Mouse (Mus musculus) megakaryocyte, embryonic 14.5 days (primary cell): ENCODE data around the gene Gm10645. TPM values are rescaled to one million over a fixed set of nuclear protein-coding genes. Genes with fewer than 3 reads are reported as not detected.

Experiments used
- H3K27me3 ChIP-seq: replicated peaks from 2 replicates; pipeline ENCODE3; 2012; ENCODE audit warnings: inconsistent platforms
- H3K36me3 ChIP-seq: replicated peaks from 2 replicates; pipeline ENCODE3; 2012; ENCODE audit warnings: low read length, inconsistent platforms, mixed read lengths
- H3K4me1 ChIP-seq: 2 replicates; pipeline ENCODE4 v1.6.1; 2012; ENCODE audit warnings: inconsistent platforms
- H3K4me3 ChIP-seq: replicated peaks from 2 replicates; pipeline ENCODE3; 2012; ENCODE audit warnings: moderate library complexity, mild to moderate bottlenecking, inconsistent platforms
- H3K9me3 ChIP-seq: 2 replicates; pipeline ENCODE4 v1.6.1; 2012; ENCODE audit warnings: inconsistent platforms
- FLI1 ChIP-seq: IDR thresholded peaks from 2 replicates; pipeline ENCODE4 v1.6.1; 2012; ENCODE audit warnings: low read length, inconsistent platforms, mixed read lengths
- GATA1 ChIP-seq: IDR thresholded peaks from 3 replicates; pipeline ENCODE4 v1.6.1; 2012; ENCODE audit warnings: mixed read lengths, low read length, inconsistent platforms, borderline replicate concordance
- polyA plus RNA-seq: library from polyadenylated mRNA; stranded (reverse); fragments of >175 nt; gene quantifications from 2 replicates; pipeline ENCODE4 v1.2.3, GENCODE M21; 2012; ENCODE audit warnings: low replicate concordance; ENCODE audit not compliant: insufficient read depth

Gm10645 gene
- polyA plus RNA-seq, 1 experiment = not detected

GRCm38 (mm10) chr8:83187363-83187962 lies 21.5 kb upstream of the Gm10645 start:
- TF ChIP-seq FLI1 = no peak
- no peak for TF ChIP-seq GATA1
- no peaks in the 10 kb centered on the region for H3K9me3 ChIP-seq
- H3K4me1 ChIP-seq = no peaks in the 10 kb centered on the region
- H3K4me3 ChIP-seq = no peak overlapping the region
- peaks cover 13% of the 10 kb centered on the region for H3K27me3 ChIP-seq
- H3K36me3 ChIP-seq = no peaks in the 10 kb centered on the region

DNA sequence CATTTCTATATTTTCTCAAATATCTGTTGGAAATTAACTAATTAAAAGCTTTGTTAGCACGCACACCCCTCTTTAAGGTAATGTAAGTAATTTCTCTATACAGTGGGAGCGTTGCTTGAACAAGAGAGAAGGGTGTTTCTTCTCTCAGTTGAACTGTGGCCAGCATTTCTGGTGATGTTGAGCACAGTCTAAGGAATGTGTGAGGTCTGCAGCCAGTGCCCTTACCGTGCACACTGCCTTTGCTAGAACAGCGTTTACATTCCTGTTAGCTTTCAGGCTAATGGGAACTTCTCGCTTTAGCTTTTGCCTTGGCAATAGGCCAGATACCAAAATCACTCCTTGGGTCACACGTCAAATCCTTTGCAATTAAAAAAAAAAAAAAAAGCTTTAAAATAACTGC lies 20.4 kb upstream of the Gm10645 start:
- H3K4me1 ChIP-seq = no peaks in the 10 kb centered on the region
- H3K4me3 ChIP-seq = no peak overlapping the region
- H3K27me3 ChIP-seq = peaks cover 9% of the 10 kb centered on the region
- no peak for TF ChIP-seq GATA1
- no peak for TF ChIP-seq FLI1
- H3K9me3 ChIP-seq = no peaks in the 10 kb centered on the region
- no peaks in the 10 kb centered on the region for H3K36me3 ChIP-seq

DNA sequence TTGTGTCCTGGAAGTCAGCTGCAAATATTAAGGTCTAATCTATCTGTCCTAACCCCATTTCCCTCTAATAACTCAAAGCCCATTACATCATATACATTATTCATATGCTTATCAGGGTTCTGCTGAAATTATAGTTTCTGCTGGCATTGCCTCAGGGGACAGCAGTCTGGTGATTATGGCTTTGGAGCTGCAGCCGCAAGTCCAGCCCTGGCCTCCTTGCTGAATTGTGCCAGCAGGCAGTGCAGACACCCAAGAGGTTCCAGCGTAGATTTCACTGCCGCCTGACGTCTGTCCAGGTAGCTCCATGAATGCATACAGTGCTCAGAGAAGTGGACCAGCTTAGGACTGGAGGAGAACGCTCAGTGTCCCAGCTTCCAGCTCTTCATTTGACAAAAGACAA lies 16.8 kb upstream of the Gm10645 start:
- TF ChIP-seq GATA1 (no peak), FLI1 (no peak)
- peaks cover 14% of the 10 kb centered on the region for H3K27me3 ChIP-seq

GRCm38 (mm10) chr8:83181851-83182482 lies 16.0 kb upstream of the Gm10645 start:
- Histone ChIP-seq H3K4me1 (peaks cover 11% of the 10 kb centered on the region), H3K27me3 (peaks cover 17% of the 10 kb centered on the region), H3K4me3 (no peak overlapping the region), H3K9me3 (no peaks in the 10 kb centered on the region), H3K36me3 (no peaks in the 10 kb centered on the region)
- TF ChIP-seq GATA1 (no peak), FLI1 (no peak)

More for the DNA sequence above, 16.8 kb upstream of the Gm10645 start:
- Histone ChIP-seq H3K4me3 (no peak overlapping the region), H3K9me3 (no peaks in the 10 kb centered on the region), H3K36me3 (no peaks in the 10 kb centered on the region), H3K4me1 (peaks cover 5% of the 10 kb centered on the region)

DNA sequence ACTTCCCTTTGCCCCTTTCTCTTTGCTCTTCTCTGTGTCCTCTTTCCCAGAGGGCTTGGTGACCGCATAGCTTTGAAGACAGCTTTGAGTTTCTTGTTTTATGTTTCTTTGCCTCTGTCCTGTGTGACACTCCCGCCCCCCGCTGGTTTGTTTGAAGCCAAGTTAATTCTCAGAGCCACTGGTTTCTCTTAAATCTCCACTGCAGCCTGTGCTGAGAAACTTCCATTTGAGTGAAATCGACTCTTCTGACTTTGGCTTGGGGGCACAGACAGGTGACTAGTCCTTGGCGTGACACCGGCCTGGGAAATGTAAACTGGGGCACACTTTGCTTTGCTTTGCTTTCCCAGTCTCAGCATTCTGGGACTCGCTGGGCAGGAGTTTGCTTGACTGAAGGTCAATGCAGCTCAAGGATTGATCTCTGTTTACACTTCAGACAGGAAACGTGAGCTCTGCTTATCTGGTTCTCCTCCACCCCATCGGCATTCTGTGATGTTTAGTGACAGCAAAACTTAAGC lies 12.3 kb upstream of the Gm10645 start:
- no peaks in the 10 kb centered on the region for H3K9me3 ChIP-seq
- peaks cover 11% of the 10 kb centered on the region for H3K4me1 ChIP-seq
- H3K36me3 ChIP-seq = no peaks in the 10 kb centered on the region
- no peak overlapping the region for H3K4me3 ChIP-seq
- TF ChIP-seq FLI1 (no peak), GATA1 (no peak)
- H3K27me3 ChIP-seq = peaks cover 20% of the 10 kb centered on the region

DNA sequence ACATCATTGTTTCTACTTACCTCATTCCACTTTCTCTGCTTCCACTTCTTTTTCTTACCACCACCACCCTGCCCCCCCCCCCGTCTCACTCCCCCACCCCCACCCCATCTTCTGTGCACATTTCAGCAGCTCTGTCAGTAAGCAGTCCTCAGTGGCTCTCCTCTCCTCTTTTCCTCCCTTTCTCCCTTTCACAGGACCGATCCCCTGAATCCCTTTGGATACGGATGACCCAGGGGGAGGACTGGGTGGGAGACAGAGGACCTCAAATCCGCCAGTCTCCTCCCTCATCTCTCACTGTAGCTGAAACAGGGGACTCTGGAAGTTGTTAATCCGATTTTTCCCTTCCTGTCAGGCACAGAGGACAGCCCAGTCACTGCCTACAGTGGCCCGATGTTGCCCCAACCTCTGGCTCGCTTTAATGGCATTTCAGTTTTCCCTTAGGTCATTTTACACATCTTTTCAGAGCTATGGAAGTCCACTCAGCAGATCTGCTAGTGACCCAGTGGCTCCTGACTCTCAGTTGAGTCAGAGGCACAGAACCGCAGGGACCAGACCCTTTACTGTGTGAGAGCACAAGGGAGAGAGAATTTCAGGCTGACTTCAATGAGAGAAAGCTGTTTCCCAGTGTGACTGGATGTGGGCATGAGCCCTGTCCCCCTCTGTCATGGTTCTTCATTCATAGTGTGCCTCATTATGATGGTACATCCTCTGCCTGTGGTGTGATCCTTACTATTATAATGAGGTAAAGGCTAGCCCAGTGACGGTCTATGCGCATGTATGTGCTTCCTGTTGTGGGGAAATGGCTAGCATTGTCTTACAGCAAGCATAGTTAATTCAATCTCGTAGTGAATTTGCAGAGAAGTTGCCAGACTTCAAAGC lies 11.6 kb upstream of the Gm10645 start:
- Histone ChIP-seq H3K4me3 (no peak overlapping the region), H3K36me3 (no peaks in the 10 kb centered on the region), H3K9me3 (no peaks in the 10 kb centered on the region), H3K4me1 (peaks cover 11% of the 10 kb centered on the region), H3K27me3 (peaks cover 20% of the 10 kb centered on the region)
- TF ChIP-seq FLI1 = no peak

GRCm38 (mm10) chr8:83176785-83177184 lies 10.8 kb upstream of the Gm10645 start:
- Histone ChIP-seq H3K4me3 (no peak overlapping the region), H3K9me3 (no peaks in the 10 kb centered on the region), H3K27me3 (peaks cover 20% of the 10 kb centered on the region), H3K4me1 (peaks cover 11% of the 10 kb centered on the region), H3K36me3 (no peaks in the 10 kb centered on the region)
- TF ChIP-seq FLI1 (no peak), GATA1 (no peak)

DNA sequence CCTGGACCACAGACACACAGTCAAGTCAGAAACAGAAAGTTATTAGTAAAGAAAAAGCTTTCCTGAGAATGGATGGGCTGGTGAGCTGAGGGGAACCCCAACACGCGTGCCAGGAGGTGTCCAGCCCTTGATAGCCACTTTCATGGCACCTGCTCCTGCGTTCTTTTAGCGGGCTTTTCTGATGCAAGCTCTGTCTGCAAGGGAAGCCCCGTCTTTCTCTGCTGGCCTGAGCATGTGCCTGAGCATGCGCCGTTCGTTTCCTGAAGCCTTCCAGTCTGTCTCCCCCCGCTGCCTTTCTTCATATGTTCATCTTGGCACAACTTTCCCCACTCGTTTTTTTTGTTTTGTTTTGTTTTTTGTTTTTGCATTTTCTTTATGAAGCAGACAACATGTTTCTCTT lies 9.7 kb upstream of the Gm10645 start:
- Histone ChIP-seq H3K36me3 (no peaks in the 10 kb centered on the region), H3K4me1 (peaks cover 11% of the 10 kb centered on the region), H3K9me3 (no peaks in the 10 kb centered on the region), H3K27me3 (peaks cover 19% of the 10 kb centered on the region), H3K4me3 (no peak overlapping the region)
- TF ChIP-seq GATA1 (no peak), FLI1 (no peak)

DNA sequence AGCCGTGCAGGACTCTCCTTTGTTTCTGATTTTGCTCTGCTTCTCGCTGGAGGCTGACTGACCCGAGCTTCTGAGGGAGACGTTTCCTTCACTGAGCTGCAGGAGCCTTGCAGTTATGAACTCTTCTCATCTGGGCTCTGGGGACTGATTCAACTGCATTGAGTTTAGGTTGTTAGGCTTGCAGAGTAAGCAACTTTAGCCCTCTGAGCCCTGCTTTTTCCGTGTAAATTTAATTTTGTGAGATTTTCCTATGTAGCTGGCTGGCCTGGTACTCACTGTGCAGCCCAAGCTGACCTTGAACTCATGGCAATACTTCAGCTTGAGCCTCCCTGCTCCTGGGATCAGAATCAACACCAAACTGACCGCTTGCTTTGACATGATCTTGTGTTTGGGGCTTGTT lies 4.9 kb upstream of the Gm10645 start:
- Histone ChIP-seq H3K9me3 (no peaks in the 10 kb centered on the region), H3K4me3 (no peak overlapping the region), H3K27me3 (peaks cover 24% of the 10 kb centered on the region), H3K36me3 (no peaks in the 10 kb centered on the region), H3K4me1 (peaks cover 6% of the 10 kb centered on the region)
- TF ChIP-seq GATA1 (no peak), FLI1 (no peak)

DNA sequence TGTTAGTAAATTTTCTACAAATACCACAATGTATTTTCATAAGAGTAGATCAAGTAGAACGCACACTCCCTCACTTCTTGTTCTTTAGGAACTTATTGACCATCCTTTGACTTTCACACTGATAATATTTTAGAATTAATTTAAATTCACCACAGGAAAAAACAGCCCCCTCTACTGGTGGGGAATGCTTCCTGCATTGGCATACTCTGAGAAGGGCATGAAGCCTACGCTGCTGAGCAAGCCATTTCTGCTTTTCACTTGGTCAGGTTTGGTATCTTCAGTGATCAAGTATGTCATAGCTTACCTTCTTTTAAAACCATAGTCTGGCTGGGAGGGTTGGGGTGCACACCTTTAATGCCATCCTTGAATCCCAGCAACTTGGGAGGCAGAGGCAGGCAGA lies 3.7 kb upstream of the Gm10645 start:
- TF ChIP-seq GATA1 (no peak), FLI1 (no peak)

More for the DNA sequence above, 3.7 kb upstream of the Gm10645 start:
- H3K4me1 ChIP-seq = peaks cover 15% of the 10 kb centered on the region
- H3K27me3 ChIP-seq = peaks cover 35% of the 10 kb centered on the region
- no peaks in the 10 kb centered on the region for H3K9me3 ChIP-seq
- no peak overlapping the region for H3K4me3 ChIP-seq
- no peaks in the 10 kb centered on the region for H3K36me3 ChIP-seq
